Mouse (Mus musculus): Measurements from ENCODE around the gene Fam122b.

DNA sequence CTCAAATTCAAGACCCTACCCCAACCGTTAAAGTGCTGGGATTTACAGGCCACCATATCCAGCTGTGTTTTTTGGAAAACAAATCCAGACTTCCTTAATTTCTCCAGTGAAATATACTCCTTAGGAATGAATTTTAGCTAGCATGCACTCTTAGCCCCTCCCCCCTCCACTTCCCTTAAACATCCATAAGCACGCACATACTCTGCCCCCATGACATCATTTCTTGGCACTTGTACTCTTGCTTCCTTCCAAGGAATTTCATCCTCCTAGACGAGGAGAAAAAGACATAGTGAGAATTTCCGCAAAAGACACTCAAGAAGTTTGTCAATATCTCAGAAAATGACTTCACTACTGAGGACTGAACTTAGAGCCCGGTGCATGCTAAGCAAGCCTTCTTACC is 18.3 kb upstream of the Fam122b start:
- TF ChIP-seq CTCF (IDR thresholded peaks at IDR 0.05; ENCODE audit: borderline replicate concordance, control insufficient read depth, extremely low read depth, insufficient read depth, low read length, poor library complexity) (no peak), POLR2A (IDR thresholded peaks at IDR 0.05; ENCODE audit: control insufficient read depth, extremely low read depth, insufficient read depth, low read length, poor library complexity) (no peak)

Data from thymus, adult 2 months (tissue).